In genomic region chr2:73454186-73454585, GRCm38 (mm10) we compare ENCODE assay signal across 19 mouse cellular contexts.
DNase-seq lines count a peak whose midpoint lies in the region; ATAC-seq and TF ChIP-seq lines count a peak whose summit lies in the region.
"Had no signal": no experiment of that assay in that cellular context is flagged by ENCODE, and none has a peak within 500 bp of the region (broad histone marks: within the 10 kb centered on the region; RNA-seq: fewer than 3 reads in every experiment).

No protein-coding gene starts in this region.

- peaks cover 43% of the 10 kb centered on the region for H3K4me1 ChIP-seq in limb, embryonic 12.5 days (replicated peaks)
- H3K4me1 ChIP-seq in limb, embryonic 10.5 days = peaks cover 32% of the 10 kb centered on the region
- H3K4me1 ChIP-seq in bone marrow, adult 2 months (ENCODE audit: control insufficient read depth, insufficient read depth, low read length) = peaks cover 12% of the 10 kb centered on the region
- peaks cover 20% of the 10 kb centered on the region for H3K4me1 ChIP-seq in liver, embryonic 16.5 days (ENCODE audit: control insufficient read depth, low read depth, low read length)
- peaks cover 12% of the 10 kb centered on the region for H3K4me1 ChIP-seq in intestine, embryonic 16.5 days (ENCODE audit: control insufficient read depth, insufficient read depth, low read length)

- H3K9me3 ChIP-seq in limb, embryonic 12.5 days = no peaks in the 10 kb centered on the region
- H3K9me3 ChIP-seq in limb, embryonic 10.5 days (replicated peaks) = no peaks in the 10 kb centered on the region
- H3K9me3 ChIP-seq in liver, embryonic 16.5 days (replicated peaks; ENCODE audit: control insufficient read depth, low read length) = no peaks in the 10 kb centered on the region
- no peaks in the 10 kb centered on the region for H3K9me3 ChIP-seq in intestine, embryonic 16.5 days (ENCODE audit: control insufficient read depth, low read length)
- H3K9me3 ChIP-seq: embryonic facial prominence, embryonic 12.5 days; heart, embryonic 12.5 days; limb, embryonic 13.5 days; midbrain, embryonic 10.5 days had no signal

- H3K27me3 ChIP-seq in limb, embryonic 12.5 days = no peaks in the 10 kb centered on the region
- no peaks in the 10 kb centered on the region for H3K27me3 ChIP-seq in limb, embryonic 10.5 days (ENCODE audit: low read depth, poor library complexity, severe bottlenecking)
- no peaks in the 10 kb centered on the region for H3K27me3 ChIP-seq in liver, embryonic 16.5 days (ENCODE audit: control insufficient read depth, insufficient read depth, low read depth, low read length)
- H3K27me3 ChIP-seq in intestine, embryonic 16.5 days (replicated peaks; ENCODE audit: control insufficient read depth, insufficient read depth, low read length) = no peaks in the 10 kb centered on the region
- H3K27me3 ChIP-seq: embryonic facial prominence, embryonic 12.5 days; heart, embryonic 12.5 days; limb, embryonic 13.5 days had no signal

- 85% methylated on average over 4 of the region's 4 CpGs for whole genome bisulfite sequencing in limb, embryonic 12.5 days
- 89% methylated on average over 4 of the region's 4 CpGs for WGBS in limb, embryonic 10.5 days
- 53% methylated on average over 4 of the region's 4 CpGs for WGBS in bone marrow, adult 2 months
- WGBS in liver, embryonic 16.5 days (ENCODE audit: insufficient replicate concordance) = 48% methylated on average over 4 of the region's 4 CpGs
- 85% methylated on average over 4 of the region's 4 CpGs for WGBS in intestine, embryonic 16.5 days

- no peak overlapping the region for H3K4me2 ChIP-seq in limb, embryonic 12.5 days
- peak overlapping the region; percentile 38 for H3K4me2 ChIP-seq in liver, embryonic 16.5 days (ENCODE audit: low read depth, low read length)
- H3K4me2 ChIP-seq in intestine, embryonic 16.5 days (ENCODE audit: low read depth, low read length) = no peak overlapping the region
- H3K4me2 ChIP-seq: embryonic facial prominence, embryonic 12.5 days; heart, embryonic 12.5 days; limb, embryonic 13.5 days had no signal

- no peak overlapping the region for H3K4me3 ChIP-seq in limb, embryonic 12.5 days (replicated peaks)
- no peak overlapping the region for H3K4me3 ChIP-seq in limb, embryonic 10.5 days
- no peak overlapping the region for H3K4me3 ChIP-seq in bone marrow, adult 2 months (replicated peaks; ENCODE audit: control insufficient read depth, low read depth, low read length)
- H3K4me3 ChIP-seq in liver, embryonic 16.5 days (ENCODE audit: low read depth, low read length) = no peak overlapping the region
- no peak overlapping the region for H3K4me3 ChIP-seq in intestine, embryonic 16.5 days (ENCODE audit: low read length)
- H3K4me3 ChIP-seq: embryonic facial prominence, embryonic 12.5 days; heart, embryonic 12.5 days; limb, embryonic 13.5 days; midbrain, embryonic 10.5 days had no signal

- no peak overlapping the region for H3K9ac ChIP-seq in limb, embryonic 12.5 days (replicated peaks)
- no peak overlapping the region for H3K9ac ChIP-seq in liver, embryonic 16.5 days (ENCODE audit: low read depth, low read length)
- H3K9ac ChIP-seq in intestine, embryonic 16.5 days (ENCODE audit: low read depth, low read length) = no peak overlapping the region
- H3K9ac ChIP-seq: embryonic facial prominence, embryonic 12.5 days; heart, embryonic 12.5 days; limb, embryonic 13.5 days had no signal

- no peak for TF ChIP-seq CTCF in bone marrow, adult 2 months (IDR thresholded peaks at IDR 0.05; ENCODE audit: control insufficient read depth, insufficient read depth, low read length)

- no peak for ATAC-seq in limb, embryonic 12.5 days (ENCODE audit: insufficient number of reproducible peaks, insufficient read depth, low FRiP score, low TSS enrichment, low read depth)
- no peak for ATAC-seq in liver, embryonic 16.5 days (ENCODE audit: low read depth)
- ATAC-seq in intestine, embryonic 16.5 days = no peak
- ATAC-seq: hindbrain, embryonic 16.5 days; lung, postnatal 0 days had no signal

- no peak for TF ChIP-seq POLR2A in bone marrow, adult 2 months (IDR thresholded peaks at IDR 0.05; ENCODE audit: borderline replicate concordance, control insufficient read depth, low read depth, low read length)

- no peaks in the 10 kb centered on the region for H3K36me3 ChIP-seq in limb, embryonic 12.5 days
- H3K36me3 ChIP-seq in limb, embryonic 10.5 days = no peaks in the 10 kb centered on the region
- H3K36me3 ChIP-seq in liver, embryonic 16.5 days (ENCODE audit: control insufficient read depth, insufficient read depth) = no peaks in the 10 kb centered on the region
- H3K36me3 ChIP-seq in intestine, embryonic 16.5 days (ENCODE audit: control insufficient read depth, insufficient read depth, low read length) = no peaks in the 10 kb centered on the region
- H3K36me3 ChIP-seq: embryonic facial prominence, embryonic 12.5 days; heart, embryonic 12.5 days; midbrain, embryonic 10.5 days had no signal

- 0 out of 2 replicates have a peak overlapping the region, but pooled peaks have one; percentile 25 for H3K27ac ChIP-seq in limb, embryonic 12.5 days
- no peak overlapping the region for H3K27ac ChIP-seq in limb, embryonic 10.5 days
- peak overlapping the region; percentile 25; the same call in 1 of the 2 replicates for H3K27ac ChIP-seq in bone marrow, adult 2 months (ENCODE audit: control insufficient read depth, insufficient read depth, low read depth, low read length, poor library complexity)
- H3K27ac ChIP-seq in liver, embryonic 16.5 days (ENCODE audit: low read length) = no peak overlapping the region
- no peak overlapping the region for H3K27ac ChIP-seq in intestine, embryonic 16.5 days (ENCODE audit: low read length)
- H3K27ac ChIP-seq: embryonic facial prominence, embryonic 12.5 days; limb, embryonic 13.5 days; midbrain, embryonic 10.5 days had no signal

- DNase-seq in limb, embryonic 10.5 days (ENCODE audit: low spot score) = no peak
- DNase-seq in thymus, postnatal 14 days = peak; percentile 68
- DNase-seq in adrenal gland, adult (ENCODE audit: inconsistent age in 2 of 2, low spot score in 1 of 2) = no peak
- no peak for DNase-seq in cerebellum, adult 11 months
- DNase-seq: cerebellum, adult 2 months; gastrocnemius, postnatal 14 days; heart, postnatal 4 days; kidney, adult 18-20 months; kidney, postnatal 14 days had no signal

Comparison
In these comparisons a context has a peak if more than half of its experiments do, and no peak if none do; other contexts are left out.
1. H3K27ac ChIP-seq: peak in limb, embryonic 12.5 days (single experiment) and bone marrow, adult 2 months (single experiment); none in limb, embryonic 10.5 days (single experiment), liver, embryonic 16.5 days (single experiment) and intestine, embryonic 16.5 days (single experiment).